Mouse (Mus musculus) ES-CJ7 (cell line): ENCODE measurements at regions not wholly inside any gene's neighbourhood (a gene's known extent, or its start where the extent isn't known, plus 50 kb on each side); places are given as distances from the start of the nearest gene placed in this dataset.

Experiments
- DNase-seq: peaks from one replicate; pipeline ENCODE4 v3.0.0; 2011; ENCODE audit warnings: low read depth, low spot score

DNA sequence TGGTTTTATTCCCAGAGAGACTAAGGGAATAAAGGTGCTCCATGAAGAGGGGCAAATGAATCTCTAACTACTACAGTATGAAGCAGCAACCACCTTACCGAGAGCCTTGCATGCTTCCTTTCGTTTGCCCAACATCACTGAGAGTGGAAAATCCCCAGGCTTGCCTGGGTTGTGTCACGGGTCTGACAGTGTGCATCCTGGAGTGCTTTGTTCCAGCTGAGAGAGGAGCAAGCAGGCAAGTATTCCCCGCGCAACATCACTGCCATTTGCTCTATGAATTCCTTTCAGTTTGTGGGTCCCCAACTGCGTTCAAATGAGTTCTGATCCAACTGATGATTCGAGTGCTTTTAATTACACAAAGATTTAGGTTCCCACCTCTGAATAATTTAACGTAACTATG lies 253.9 kb upstream of the Nsun2 start:
- no peak for DNase-seq

DNA sequence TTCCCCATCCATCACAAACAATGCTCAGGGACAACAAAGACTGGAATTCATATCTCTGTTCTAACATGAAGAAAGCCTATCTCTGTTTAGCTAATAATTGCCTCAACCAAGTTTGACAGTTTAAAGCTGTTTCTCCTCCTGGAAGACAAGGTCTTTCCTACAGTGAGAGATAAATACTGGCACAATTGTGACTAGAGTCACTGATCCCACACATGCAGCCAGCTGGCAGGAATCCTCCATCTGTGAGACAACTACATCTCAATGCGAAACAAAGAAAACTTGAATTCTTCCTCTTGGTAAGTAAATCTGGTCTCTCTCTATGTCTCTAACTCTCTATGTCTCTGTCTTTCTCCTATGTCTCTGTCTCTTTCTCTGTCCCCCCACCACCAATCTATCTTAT lies 239.1 kb upstream of the Nsun2 start:
- no peak for DNase-seq

GRCm38 (mm10) chr13:69303316-69303715 lies 230.2 kb upstream of the Nsun2 start:
- no peak for DNase-seq

DNA sequence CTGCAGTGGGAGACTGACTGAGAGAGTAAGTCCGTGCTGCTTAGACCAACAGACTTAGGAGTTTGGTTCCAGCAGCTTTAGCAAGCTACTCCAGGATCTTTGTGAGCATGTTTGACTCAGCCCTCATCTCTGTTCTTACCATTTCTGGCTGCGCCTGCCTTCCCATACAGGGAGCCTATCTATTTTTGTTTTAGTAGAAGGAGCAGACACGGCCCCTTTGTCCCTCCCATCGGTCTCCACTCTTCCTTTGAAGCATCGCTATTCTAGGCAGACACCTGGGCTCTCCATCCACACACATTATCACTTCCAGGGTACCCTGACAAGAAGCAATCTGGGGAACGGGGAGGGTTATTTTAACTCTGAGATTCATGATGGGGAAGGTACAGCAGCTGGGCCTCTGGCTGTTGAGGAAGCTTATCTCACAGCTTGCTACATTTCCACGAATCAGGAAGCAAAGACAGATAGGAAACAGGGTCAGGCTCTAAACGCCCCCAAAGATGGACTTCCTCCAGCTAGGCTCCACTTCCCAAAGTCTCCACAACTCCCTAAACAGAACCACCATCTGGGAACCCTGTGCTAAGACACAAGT lies 203.0 kb upstream of the Nsun2 start:
- no peak for DNase-seq

- DNase-seq = no peak
Observed at GRCm38 (mm10) chr13:69331537-69332435, 201.8 kb upstream of the Nsun2 start.

GRCm38 (mm10) chr13:69343806-69344205 lies 189.7 kb upstream of the Nsun2 start:
- DNase-seq = no peak

DNA sequence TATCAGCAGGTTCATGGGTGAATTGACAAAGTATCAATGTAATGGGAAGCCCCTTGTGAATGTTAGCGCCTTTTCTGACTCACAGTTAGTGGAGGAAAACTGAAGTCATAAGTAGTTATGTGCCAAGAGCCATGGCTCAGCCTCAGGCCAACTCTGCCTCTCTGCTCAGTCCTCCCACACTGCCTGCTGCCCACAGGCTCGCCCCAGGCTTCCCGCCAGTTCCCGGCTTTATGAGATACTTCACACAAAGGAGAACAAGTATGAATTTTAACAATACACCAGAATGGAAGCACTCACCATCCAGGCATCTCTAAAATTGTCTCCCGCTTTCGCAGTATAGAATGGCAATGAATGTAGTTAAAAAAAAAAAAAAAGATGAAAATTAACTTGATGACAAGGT lies 176.1 kb upstream of the Nsun2 start:
- DNase-seq = no peak

DNA sequence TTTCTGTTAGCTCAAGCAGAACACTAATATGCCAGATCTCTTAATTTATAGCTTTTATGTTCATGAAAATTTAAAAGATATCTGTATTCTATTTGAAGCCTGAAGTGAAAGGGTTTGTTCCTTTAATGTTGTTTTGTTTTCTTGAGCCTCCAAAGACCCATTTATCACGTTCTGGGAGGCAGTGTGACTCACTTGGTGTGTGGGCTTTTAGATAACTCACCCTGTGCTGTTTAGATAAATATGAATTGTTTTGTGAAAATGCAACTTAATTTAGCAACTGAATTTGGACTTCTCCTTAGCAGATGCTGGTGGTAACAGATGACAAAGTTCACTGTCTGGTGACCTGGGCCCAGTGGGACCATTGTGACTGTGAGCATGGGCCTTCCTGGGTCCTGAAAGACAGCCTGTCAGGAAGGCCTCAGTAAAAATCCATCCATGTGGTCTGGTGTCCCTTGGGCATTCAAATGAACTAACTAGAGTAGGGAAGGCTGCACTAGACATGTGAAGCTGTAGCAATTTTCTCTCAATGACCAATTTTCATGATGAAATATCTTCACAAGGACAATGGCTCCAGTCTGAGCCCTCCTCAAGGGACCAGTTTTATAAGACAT lies 167.6 kb upstream of the Nsun2 start:
- no peak for DNase-seq

DNA sequence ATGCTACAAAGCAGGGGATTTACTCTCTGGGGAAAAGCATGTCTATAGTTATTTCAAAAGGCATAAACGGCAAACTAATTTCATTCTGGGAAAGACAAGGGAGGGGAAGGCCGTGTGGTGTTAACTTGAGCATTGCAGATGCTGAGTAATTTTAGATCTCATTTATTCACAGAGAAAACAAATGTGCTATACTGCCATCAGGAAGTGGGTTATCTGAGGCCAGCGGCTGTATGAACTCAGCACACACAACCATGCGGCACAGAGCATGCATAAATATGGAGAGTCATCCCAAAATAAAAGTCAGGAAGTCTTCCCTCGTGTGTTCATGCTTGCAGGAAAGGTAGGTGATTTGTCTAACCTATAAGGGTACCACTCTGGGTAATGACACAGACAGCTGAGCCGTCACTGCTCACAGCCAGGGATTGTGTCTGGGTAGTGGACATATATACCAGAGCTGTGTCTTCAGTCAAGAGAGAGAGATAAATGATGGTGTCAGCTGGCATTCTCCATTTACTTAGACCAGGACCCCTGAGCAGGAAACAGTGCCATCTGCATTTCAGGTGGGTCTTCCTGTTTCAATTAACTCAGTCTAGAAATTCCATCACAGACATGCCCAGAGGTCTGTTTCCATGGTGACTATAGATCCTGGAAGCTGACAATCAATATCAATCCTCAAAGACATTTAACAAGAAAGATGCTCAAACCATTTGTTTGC lies 160.3 kb upstream of the Nsun2 start:
- DNase-seq = no peak

GRCm38 (mm10) chr13:69373816-69374142 lies 159.8 kb upstream of the Nsun2 start:
- no peak for DNase-seq

GRCm38 (mm10) chr13:69380403-69380802 lies 153.1 kb upstream of the Nsun2 start:
- no peak for DNase-seq

- no peak for DNase-seq
Observed at GRCm38 (mm10) chr13:69384767-69385166, 148.8 kb upstream of the Nsun2 start.

- no peak for DNase-seq
Observed at GRCm38 (mm10) chr13:69392917-69393827, 140.4 kb upstream of the Nsun2 start.

GRCm38 (mm10) chr13:69394544-69394943 lies 139.0 kb upstream of the Nsun2 start:
- no peak for DNase-seq

GRCm38 (mm10) chr13:69410359-69410758 lies 123.2 kb upstream of the Nsun2 start:
- no peak for DNase-seq

- no peak for DNase-seq
Observed at GRCm38 (mm10) chr13:69414813-69415212, 118.7 kb upstream of the Nsun2 start.

- DNase-seq = no peak
Observed at GRCm38 (mm10) chr13:69416726-69417125, 116.8 kb upstream of the Nsun2 start.

GRCm38 (mm10) chr13:69417855-69418478 lies 115.6 kb upstream of the Nsun2 start:
- DNase-seq = no peak

DNA sequence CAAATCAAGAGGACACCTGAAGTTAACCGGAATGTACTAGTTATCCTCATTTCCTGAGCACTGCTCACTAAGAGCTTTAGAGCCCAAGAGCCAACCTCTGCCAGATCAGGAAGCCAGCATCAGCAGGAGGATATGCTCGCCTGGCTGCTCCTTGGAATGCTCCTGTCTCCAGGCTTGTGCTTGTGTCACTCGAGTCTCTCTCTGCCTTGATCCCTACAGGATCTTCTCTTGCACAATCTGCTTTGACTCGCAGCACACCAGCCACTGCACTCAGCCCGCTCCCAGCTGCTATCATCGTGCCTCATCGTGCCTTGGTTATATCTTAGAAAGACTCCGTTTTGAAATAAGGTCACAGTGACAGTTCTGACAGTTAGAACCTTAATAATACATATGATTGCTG lies 113.4 kb upstream of the Nsun2 start:
- no peak for DNase-seq

GRCm38 (mm10) chr13:69421966-69422365 lies 111.6 kb upstream of the Nsun2 start:
- no peak for DNase-seq

- DNase-seq = no peak
Observed at GRCm38 (mm10) chr13:69426117-69426516, 107.4 kb upstream of the Nsun2 start.
